Mouse (Mus musculus) kidney, postnatal 0 days (tissue): ENCODE data around the gene 1810013L24Rik. TPM values are rescaled to one million over a fixed set of nuclear protein-coding genes. Genes with fewer than 3 reads are reported as not detected.

ENCODE experiments used
- polyA plus RNA-seq: library from polyadenylated mRNA; unstranded; fragments of >200 nt; fragmentation: Nextera tagmentation; extraction: Ambion mirVana; gene quantifications from 2 replicates; pipeline ENCODE4 v1.2.1, GENCODE M21; 2015

Gene 1810013L24Rik
- polyA plus RNA-seq, 1 experiment from 2014 or later: 20.2 TPM

Other genes starting within 250 kb of the 1810013L24Rik start
- gene Pmm2, start 192.4 kb upstream of the 1810013L24Rik start, polyA plus RNA-seq: 45.0 and 53.6 TPM in 2 replicates
- 13.8 and 16.0 TPM in 2 replicates for gene Tmem186, start 192.4 kb upstream of the 1810013L24Rik start, polyA plus RNA-seq
- gene Carhsp1, start 157.9 kb upstream of the 1810013L24Rik start, polyA plus RNA-seq: 53.0 and 61.1 TPM in 2 replicates
- gene Gm5767, start 149.3 kb upstream of the 1810013L24Rik start, polyA plus RNA-seq: not detected in 2 replicates
- 22.1 and 22.7 TPM in 2 replicates for gene Usp7, start 37.8 kb upstream of the 1810013L24Rik start, polyA plus RNA-seq